Mouse (Mus musculus): ENCODE measurements at regions not wholly inside any gene's neighbourhood (a gene's known extent, or its start where the extent isn't known, plus 50 kb on each side); places are given as distances from the start of the nearest gene placed in this dataset.

DNA sequence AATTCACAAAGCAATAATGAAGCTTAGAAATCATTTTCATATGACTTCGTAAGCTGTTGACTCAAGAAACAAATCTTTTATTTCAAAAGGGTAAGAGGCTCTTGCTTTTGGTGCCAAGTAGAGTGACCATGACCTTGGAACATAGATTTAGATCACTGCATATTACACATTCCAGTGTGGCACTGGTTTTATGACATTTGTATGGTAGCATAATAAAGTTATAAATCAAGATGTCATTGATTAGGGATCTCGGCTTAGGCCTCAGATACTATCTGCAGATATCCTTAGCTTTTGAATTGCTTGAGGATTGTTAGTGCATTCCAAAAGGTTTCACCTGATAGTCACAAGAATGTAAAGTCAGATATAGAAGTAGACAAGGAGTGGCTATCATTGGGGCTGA, 169.1 kb downstream of the Fam198b start:
- Histone ChIP-seq H3K79me2 (ENCODE audit: control insufficient read depth, insufficient read depth, low read length, poor library complexity) (no peaks in the 10 kb centered on the region), H3K9me3 (replicated peaks; ENCODE audit: insufficient read depth, low read length) (no peaks in the 10 kb centered on the region), H3K9ac (ENCODE audit: control insufficient read depth, low read depth, low read length, poor library complexity, severe bottlenecking) (no peak overlapping the region), H3K36me3 (ENCODE audit: control insufficient read depth in 1 of 2, insufficient read depth in 2 of 2, low read length in 2 of 2) (peaks cover 0 to 23% of the 10 kb centered on the region in 2 experiments; a peak in 2 of 4 replicates), H3K27ac (ENCODE audit: control insufficient read depth, low read depth, low read length) (no peak overlapping the region), H3K4me3 (ENCODE audit: control insufficient read depth in 1 of 2, insufficient read depth in 1 of 2, low read depth in 2 of 2, low read length in 2 of 2) (no peak overlapping the region), H3K27me3 (ENCODE audit: control insufficient read depth in 1 of 2, insufficient read depth in 2 of 2, low read length in 2 of 2) (no peaks in the 10 kb centered on the region), H3K4me1 (ENCODE audit: control insufficient read depth in 1 of 2, insufficient read depth in 2 of 2, low read length in 2 of 2) (peaks cover 3 to 14% of the 10 kb centered on the region in 2 experiments)
- no peak for DNase-seq (ENCODE audit: low read depth, low spot score)
- TF ChIP-seq MYB (IDR thresholded peaks at IDR 0.05; ENCODE audit: low read depth, low read length) (no peak), CTCF (IDR thresholded peaks at IDR 0.05 in 2 of 3, conservative IDR thresholded peaks at IDR 0.05 in 1 of 3; ENCODE audit: control insufficient read depth in 1 of 3, insufficient read depth in 1 of 3, low read depth in 2 of 3, low read length in 3 of 3, poor library complexity in 1 of 3, severe bottlenecking in 1 of 3) (no peak), MEF2A (IDR thresholded peaks at IDR 0.05; ENCODE audit: extremely low read depth, insufficient replicate concordance, low read depth, low read length, poor library complexity, severe bottlenecking) (no peak), RCOR1 (IDR thresholded peaks at IDR 0.05; ENCODE audit: low read depth, low read length) (no peak), POLR2AphosphoS2 (IDR thresholded peaks at IDR 0.05; ENCODE audit: low read length) (no peak), ZKSCAN1 (IDR thresholded peaks at IDR 0.05; ENCODE audit: low read depth, low read length) (no peak), HCFC1 (IDR thresholded peaks at IDR 0.05; ENCODE audit: low read depth, low read length) (no peak), CHD1 (IDR thresholded peaks at IDR 0.05; ENCODE audit: low read depth, low read length) (no peak), UBTF (IDR thresholded peaks at IDR 0.05; ENCODE audit: borderline replicate concordance, insufficient read depth, low read depth, low read length) (no peak), TBP (IDR thresholded peaks at IDR 0.05; ENCODE audit: low read depth, low read length) (no peak), BHLHE40 (IDR thresholded peaks at IDR 0.05; ENCODE audit: borderline replicate concordance, low read depth, low read length) (no peak), USF1 (IDR thresholded peaks at IDR 0.05; ENCODE audit: low read depth, low read length) (no peak), TAL1 (IDR thresholded peaks at IDR 0.05; ENCODE audit: low read length) (no peak), ZNF384 (IDR thresholded peaks at IDR 0.05; ENCODE audit: low read depth, low read length) (no peak), RAD21 (IDR thresholded peaks at IDR 0.05; ENCODE audit: low read depth, low read length) (no peak), MAFK (IDR thresholded peaks at IDR 0.05; ENCODE audit: borderline replicate concordance, low read depth, low read length) (no peak), USF2 (IDR thresholded peaks at IDR 0.05; ENCODE audit: borderline replicate concordance in 1 of 2, insufficient read depth in 1 of 2, low read depth in 1 of 2, low read length in 2 of 2) (no peak), MAX (IDR thresholded peaks at IDR 0.05; ENCODE audit: low read length) (no peak), NRF1 (IDR thresholded peaks at IDR 0.05; ENCODE audit: insufficient read depth, low read depth, low read length, poor library complexity, severe bottlenecking) (no peak)

Data from MEL (cell line).